Mouse (Mus musculus): Measurements from ENCODE around the gene Chchd5. TPM values are rescaled to one million over a fixed set of nuclear protein-coding genes. Genes with fewer than 3 reads are reported as not detected.

The Chchd5 gene
- total RNA-seq, 1 experiment, result 37.0 TPM

DNA sequence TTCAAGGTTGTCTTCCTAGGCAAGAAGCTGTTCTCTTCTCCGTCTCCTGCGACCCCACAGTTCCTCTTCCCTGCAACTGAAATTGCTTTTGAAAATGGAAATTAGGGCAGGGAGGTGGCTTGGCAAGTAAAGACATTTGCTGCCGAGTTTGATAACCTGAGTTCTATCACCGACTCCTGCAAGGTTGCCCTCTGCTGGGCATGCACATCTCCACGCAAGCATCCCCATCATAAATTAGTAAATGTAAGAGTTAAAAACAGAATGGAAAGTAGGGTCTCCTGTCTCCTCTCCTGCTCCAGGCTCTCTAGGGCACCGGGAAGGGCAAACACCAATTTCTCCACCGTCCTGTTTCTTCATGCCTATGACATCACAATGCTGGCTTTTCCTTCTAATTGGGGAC is 2.7 kb downstream of the Chchd5 start:
- DNase-seq (ENCODE audit: low read depth, low spot score), result no peak
- TF ChIP-seq CHD2 (IDR thresholded peaks at IDR 0.05; ENCODE audit: low read depth, low read length) (no peak), ZNF384 (IDR thresholded peaks at IDR 0.05; ENCODE audit: low read depth, low read length) (no peak), HCFC1 (IDR thresholded peaks at IDR 0.05; ENCODE audit: borderline replicate concordance, insufficient read depth, low read length) (no peak), ZC3H11A (IDR thresholded peaks at IDR 0.05; ENCODE audit: borderline replicate concordance, low read depth, low read length) (no peak), MAFK (IDR thresholded peaks at IDR 0.05; ENCODE audit: insufficient read depth, low read depth, low read length) (no peak)
- Histone ChIP-seq H3K9me3 (ENCODE audit: control insufficient read depth, insufficient read depth, low read depth, low read length) (no peaks in the 10 kb centered on the region), H3K4me1 (ENCODE audit: control insufficient read depth in 2 of 2, insufficient read depth in 2 of 2, low read length in 2 of 2, poor library complexity in 1 of 2) (peaks cover 0 to 6% of the 10 kb centered on the region in 2 experiments; a peak in 2 of 4 replicates), H3K36me3 (ENCODE audit: control insufficient read depth, insufficient read depth, low read length, poor library complexity, severe bottlenecking) (peaks cover 25% of the 10 kb centered on the region), H3K4me3 (ENCODE audit: insufficient read depth in 1 of 2, low read depth in 1 of 2, low read length in 2 of 2, poor library complexity in 1 of 2, severe bottlenecking in 1 of 2) (no peak overlapping the region), H3K27ac (ENCODE audit: insufficient read depth, low read depth, low read length, poor library complexity, severe bottlenecking) (no peak overlapping the region), H3K9ac (ENCODE audit: insufficient read depth, low read depth, low read length, poor library complexity, severe bottlenecking) (no peak overlapping the region)
- in situ Hi-C loops (cut with MboI; ENCODE audit: low sequenced_read_pairs in 2 of 2, unreplicated experiment in 2 of 2), result no loop called here

DNA sequence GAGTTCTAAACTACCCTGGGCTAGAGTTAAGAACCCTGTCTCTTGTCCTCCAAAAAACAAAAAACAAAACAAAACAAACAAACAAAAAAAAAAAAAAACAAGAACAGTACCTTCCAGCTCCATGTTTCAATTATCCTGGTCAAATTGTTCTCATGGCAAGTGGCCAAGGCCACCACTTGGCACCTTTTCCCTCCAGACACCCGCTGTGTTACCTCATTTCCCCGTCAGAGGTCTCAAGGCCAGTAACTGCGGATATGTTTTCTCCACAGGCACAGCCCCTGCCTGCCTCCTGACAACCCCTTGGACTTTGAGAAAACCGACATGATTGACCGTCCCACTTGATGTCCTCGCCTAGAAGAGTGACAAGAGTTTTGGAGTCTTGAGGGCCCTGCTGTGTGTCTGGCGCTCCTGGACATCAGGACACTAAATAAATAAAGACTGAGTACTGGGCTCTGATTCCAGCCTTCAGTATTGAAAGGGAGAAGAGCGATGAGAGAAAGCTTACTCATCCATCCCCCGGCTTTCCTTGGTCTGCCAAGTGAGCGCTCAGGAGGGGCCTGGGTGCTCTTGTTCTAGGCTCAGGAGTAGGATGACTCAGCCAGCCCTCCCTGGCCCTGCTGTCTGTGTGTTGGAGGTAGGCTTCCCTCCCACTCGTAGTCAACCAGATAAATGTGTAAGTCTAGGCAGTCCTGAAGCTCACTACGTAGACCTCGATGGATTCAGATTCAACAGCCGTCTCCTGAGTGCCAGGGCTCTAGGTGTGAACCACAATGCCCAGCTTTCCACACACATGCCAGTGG is 3.7 kb downstream of the Chchd5 start:
- DNase-seq (ENCODE audit: low read depth, low spot score), result no peak
- H3K27ac ChIP-seq (ENCODE audit: insufficient read depth, low read depth, low read length, poor library complexity, severe bottlenecking), result no peak overlapping the region
- in situ Hi-C loops (cut with MboI; ENCODE audit: low sequenced_read_pairs in 2 of 2, unreplicated experiment in 2 of 2), result no loop called here
- no peaks in the 10 kb centered on the region for H3K9me3 ChIP-seq (ENCODE audit: control insufficient read depth, insufficient read depth, low read depth, low read length)
- H3K9ac ChIP-seq (ENCODE audit: insufficient read depth, low read depth, low read length, poor library complexity, severe bottlenecking), result no peak overlapping the region
- H3K4me1 ChIP-seq (ENCODE audit: control insufficient read depth in 2 of 2, insufficient read depth in 2 of 2, low read length in 2 of 2, poor library complexity in 1 of 2), result peaks cover 0 to 6% of the 10 kb centered on the region in 2 experiments; a peak in 2 of 4 replicates
- TF ChIP-seq MAFK (IDR thresholded peaks at IDR 0.05; ENCODE audit: insufficient read depth, low read depth, low read length), result no peak
- H3K4me3 ChIP-seq (ENCODE audit: insufficient read depth in 1 of 2, low read depth in 1 of 2, low read length in 2 of 2, poor library complexity in 1 of 2, severe bottlenecking in 1 of 2), result no peak overlapping the region
- peaks cover 24% of the 10 kb centered on the region for H3K36me3 ChIP-seq (ENCODE audit: control insufficient read depth, insufficient read depth, low read length, poor library complexity, severe bottlenecking)

DNA sequence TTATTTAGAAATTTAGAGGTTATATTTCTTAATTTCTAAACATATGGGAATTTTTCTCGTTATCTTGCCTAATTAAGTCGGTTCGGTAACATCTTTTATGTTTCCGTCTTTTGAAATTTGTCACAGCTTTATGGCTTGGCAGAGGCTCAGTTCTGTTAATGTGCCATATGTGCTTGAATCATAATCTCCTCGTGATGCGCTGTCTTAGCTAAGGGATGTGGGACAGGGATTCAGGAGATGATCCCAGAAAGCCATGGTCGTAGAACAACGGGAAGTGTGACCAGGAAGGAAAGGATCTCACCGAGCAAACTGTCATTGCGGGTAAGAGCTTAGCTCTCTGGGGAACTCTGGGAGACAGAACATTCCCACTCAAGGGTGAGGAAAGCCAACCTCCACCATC is 10.4 kb downstream of the Chchd5 start:
- DNase-seq (ENCODE audit: low read depth, low spot score), result no peak
- TF ChIP-seq HCFC1 (IDR thresholded peaks at IDR 0.05; ENCODE audit: borderline replicate concordance, insufficient read depth, low read length), result no peak
- no peak for TF ChIP-seq MAFK (IDR thresholded peaks at IDR 0.05; ENCODE audit: insufficient read depth, low read depth, low read length)
- no peak overlapping the region for H3K27ac ChIP-seq (ENCODE audit: insufficient read depth, low read depth, low read length, poor library complexity, severe bottlenecking)
- no peaks in the 10 kb centered on the region for H3K36me3 ChIP-seq (ENCODE audit: control insufficient read depth, insufficient read depth, low read length, poor library complexity, severe bottlenecking)
- no peak overlapping the region for H3K9ac ChIP-seq (ENCODE audit: insufficient read depth, low read depth, low read length, poor library complexity, severe bottlenecking)
- H3K4me1 ChIP-seq (ENCODE audit: control insufficient read depth in 2 of 2, insufficient read depth in 2 of 2, low read length in 2 of 2, poor library complexity in 1 of 2), result peaks cover 0 to 5% of the 10 kb centered on the region in 2 experiments; a peak in 1 of 4 replicates
- in situ Hi-C loops (cut with MboI; ENCODE audit: low sequenced_read_pairs in 2 of 2, unreplicated experiment in 2 of 2), result no loop called here
- H3K4me3 ChIP-seq (ENCODE audit: insufficient read depth in 1 of 2, low read depth in 1 of 2, low read length in 2 of 2, poor library complexity in 1 of 2, severe bottlenecking in 1 of 2), result no peak overlapping the region
- no peaks in the 10 kb centered on the region for H3K9me3 ChIP-seq (ENCODE audit: control insufficient read depth, insufficient read depth, low read depth, low read length)

DNA sequence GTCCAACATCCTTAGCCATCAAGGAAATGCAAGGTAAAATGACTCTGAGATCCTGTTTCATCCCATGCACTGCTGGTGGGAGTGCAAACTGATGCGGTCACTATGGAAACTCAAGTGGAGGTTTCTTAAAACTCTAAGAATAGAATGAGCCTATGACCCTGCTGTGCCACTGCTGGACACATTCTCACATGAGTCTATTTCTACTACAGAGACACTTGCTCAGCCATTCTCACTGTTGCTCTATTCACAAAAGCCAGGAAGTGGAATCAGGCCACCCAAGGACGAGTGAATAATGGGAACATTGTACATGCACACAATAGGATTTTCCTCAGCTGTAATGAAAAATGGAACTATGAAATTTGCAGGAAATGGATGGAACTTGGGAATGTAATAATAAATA is 19.3 kb downstream of the Chchd5 start:
- Histone ChIP-seq H3K36me3 (ENCODE audit: control insufficient read depth, insufficient read depth, low read length, poor library complexity, severe bottlenecking) (no peaks in the 10 kb centered on the region), H3K4me3 (ENCODE audit: insufficient read depth in 1 of 2, low read depth in 1 of 2, low read length in 2 of 2, poor library complexity in 1 of 2, severe bottlenecking in 1 of 2) (no peak overlapping the region), H3K9ac (ENCODE audit: insufficient read depth, low read depth, low read length, poor library complexity, severe bottlenecking) (no peak overlapping the region), H3K27ac (ENCODE audit: insufficient read depth, low read depth, low read length, poor library complexity, severe bottlenecking) (no peak overlapping the region), H3K9me3 (ENCODE audit: control insufficient read depth, insufficient read depth, low read depth, low read length) (no peaks in the 10 kb centered on the region), H3K4me1 (ENCODE audit: control insufficient read depth in 2 of 2, insufficient read depth in 2 of 2, low read length in 2 of 2, poor library complexity in 1 of 2) (peaks cover 0 to 2% of the 10 kb centered on the region in 2 experiments; a peak in 1 of 4 replicates)
- DNase-seq (ENCODE audit: low read depth, low spot score), result no peak
- in situ Hi-C loops (cut with MboI; ENCODE audit: low sequenced_read_pairs in 2 of 2, unreplicated experiment in 2 of 2), result no loop called here
- no peak for TF ChIP-seq MAFK (IDR thresholded peaks at IDR 0.05; ENCODE audit: insufficient read depth, low read depth, low read length)
- no peak for TF ChIP-seq ZNF384 (IDR thresholded peaks at IDR 0.05; ENCODE audit: low read depth, low read length)
- no peak for TF ChIP-seq ZC3H11A (IDR thresholded peaks at IDR 0.05; ENCODE audit: borderline replicate concordance, low read depth, low read length)
- TF ChIP-seq HCFC1 (IDR thresholded peaks at IDR 0.05; ENCODE audit: borderline replicate concordance, insufficient read depth, low read length), result no peak
- no peak for TF ChIP-seq CHD2 (IDR thresholded peaks at IDR 0.05; ENCODE audit: low read depth, low read length)

DNA sequence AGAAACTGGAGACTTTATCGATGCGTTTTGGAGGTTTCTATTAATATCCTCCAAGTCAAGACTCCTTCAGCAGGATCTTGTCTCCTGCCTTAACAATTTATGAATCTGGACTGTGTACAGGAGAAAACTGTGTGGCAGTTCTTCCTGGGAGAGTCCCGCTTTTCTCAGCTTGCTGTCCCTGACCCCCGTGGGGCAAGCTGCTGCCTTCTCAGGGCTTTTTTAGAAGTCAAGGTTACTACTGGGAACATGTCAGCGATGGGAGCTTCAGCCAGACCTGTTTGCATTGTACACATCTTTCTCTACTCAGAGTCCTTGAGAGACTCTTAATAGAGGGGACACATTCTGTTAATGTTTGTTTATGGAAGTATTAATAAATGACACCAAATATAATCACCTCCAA is 20.9 kb downstream of the Chchd5 start:
- TF ChIP-seq CHD2 (IDR thresholded peaks at IDR 0.05; ENCODE audit: low read depth, low read length) (no peak), HCFC1 (IDR thresholded peaks at IDR 0.05; ENCODE audit: borderline replicate concordance, insufficient read depth, low read length) (no peak), ZNF384 (IDR thresholded peaks at IDR 0.05; ENCODE audit: low read depth, low read length) (no peak), MAFK (IDR thresholded peaks at IDR 0.05; ENCODE audit: insufficient read depth, low read depth, low read length) (no peak), ZC3H11A (IDR thresholded peaks at IDR 0.05; ENCODE audit: borderline replicate concordance, low read depth, low read length) (no peak)
- Histone ChIP-seq H3K4me1 (ENCODE audit: control insufficient read depth in 2 of 2, insufficient read depth in 2 of 2, low read length in 2 of 2, poor library complexity in 1 of 2) (no peaks in the 10 kb centered on the region), H3K9me3 (ENCODE audit: control insufficient read depth, insufficient read depth, low read depth, low read length) (no peaks in the 10 kb centered on the region), H3K4me3 (ENCODE audit: insufficient read depth in 1 of 2, low read depth in 1 of 2, low read length in 2 of 2, poor library complexity in 1 of 2, severe bottlenecking in 1 of 2) (no peak overlapping the region), H3K36me3 (ENCODE audit: control insufficient read depth, insufficient read depth, low read length, poor library complexity, severe bottlenecking) (no peaks in the 10 kb centered on the region), H3K27ac (ENCODE audit: insufficient read depth, low read depth, low read length, poor library complexity, severe bottlenecking) (no peak overlapping the region), H3K9ac (ENCODE audit: insufficient read depth, low read depth, low read length, poor library complexity, severe bottlenecking) (no peak overlapping the region)
- in situ Hi-C loops (cut with MboI; ENCODE audit: low sequenced_read_pairs in 2 of 2, unreplicated experiment in 2 of 2), result no loop called here
- DNase-seq (ENCODE audit: low read depth, low spot score), result no peak

Measured in ES-E14 (cell line).